Mouse (Mus musculus): ENCODE results near the gene Olfr846.

The Olfr846 gene

GRCm38 (mm10) chr9:19363905-19364304 lies at the start of gene Olfr846:
TSS of gene Olfr846 (minus strand) at chr9:19364005.
- in situ Hi-C loops (cut with MseI, MboI): no loop called here

GRCm38 (mm10) chr9:19378569-19378968 lies 14.8 kb upstream of the Olfr846 start, which contains the start of gene Olfr847:
TSS of gene Olfr847 (minus strand) at chr9:19378669.
- in situ Hi-C loops (cut with MseI, MboI): no loop called here

- in situ Hi-C loops (cut with MseI, MboI): no loop called here
Observed at GRCm38 (mm10) chr9:19336157-19336556, 27.6 kb downstream of the Olfr846 start, which contains the start of gene Olfr845. TSS of gene Olfr845 (plus strand) at chr9:19336457.

GRCm38 (mm10) chr9:19316047-19316446 lies 47.8 kb downstream of the Olfr846 start, which contains the start of gene Olfr844:
TSS of gene Olfr844 (plus strand) at chr9:19316347.
- in situ Hi-C loops (cut with MseI, MboI): no loop called here
